Mouse (Mus musculus) midbrain, embryonic 12.5 days (tissue): ENCODE measurements around the gene Lbr. TPM values are rescaled to one million over a fixed set of nuclear protein-coding genes. Genes with fewer than 3 reads are reported as not detected.

Experiments used
- ATAC-seq: fragments of 200-750 bp; cut with Nextera tagmentation; 2 replicates; pipeline ENCODE4 v1.8.0; 2017; ENCODE audit warnings: low read depth, moderate TSS enrichment, moderate library complexity; ENCODE audit not compliant: low FRiP score
- H3K27ac ChIP-seq: fragments of 300-500 bp; sonication (generic); replicated peaks from 2 replicates; pipeline ENCODE4 v1.5.1; 2016; ENCODE audit warnings: mild to moderate bottlenecking
- H3K27me3 ChIP-seq: fragments of 300-500 bp; sonication (generic); 2 replicates; pipeline ENCODE4 v1.6.1; 2016; ENCODE audit warnings: mild to moderate bottlenecking
- H3K36me3 ChIP-seq: fragments of 300-500 bp; sonication (generic); 2 replicates; pipeline ENCODE4 v1.6.1; 2016
- H3K4me1 ChIP-seq: fragments of 300-500 bp; sonication (generic); 2 replicates; pipeline ENCODE4 v1.6.1; 2016
- H3K4me2 ChIP-seq: fragments of 300-500 bp; sonication (generic); replicated peaks from 2 replicates; pipeline ENCODE4 v1.6.1; 2016; ENCODE audit warnings: mild to moderate bottlenecking, moderate library complexity
- H3K4me3 ChIP-seq: fragments of 300-500 bp; sonication (generic); 2 replicates; pipeline ENCODE4 v1.5.1; 2016; ENCODE audit warnings: mild to moderate bottlenecking
- H3K9ac ChIP-seq: fragments of 300-500 bp; sonication (generic); replicated peaks from 2 replicates; pipeline ENCODE4 v1.6.1; 2016; ENCODE audit warnings: mild to moderate bottlenecking, moderate library complexity
- H3K9me3 ChIP-seq: fragments of 300-500 bp; sonication (generic); 2 replicates; pipeline ENCODE4 v1.6.1; 2016; ENCODE audit warnings: mild to moderate bottlenecking
- WGBS: fragments of 180-500 bp; shearing (Covaris S2); methylation state at CpG from one replicate; pipeline ENCODE4 v1.1.7; 2016; 5-methylcytosine and 5-hydroxymethylcytosine counted together
- polyA plus RNA-seq: library from polyadenylated mRNA; unstranded; fragments of >200 nt; fragmentation: Nextera tagmentation; extraction: Ambion mirVana; gene quantifications from 2 replicates; pipeline ENCODE4 v1.2.1, GENCODE M21; 2016

Gene Lbr
- polyA plus RNA-seq, 1 experiment from 2014 or later: 146 TPM

DNA sequence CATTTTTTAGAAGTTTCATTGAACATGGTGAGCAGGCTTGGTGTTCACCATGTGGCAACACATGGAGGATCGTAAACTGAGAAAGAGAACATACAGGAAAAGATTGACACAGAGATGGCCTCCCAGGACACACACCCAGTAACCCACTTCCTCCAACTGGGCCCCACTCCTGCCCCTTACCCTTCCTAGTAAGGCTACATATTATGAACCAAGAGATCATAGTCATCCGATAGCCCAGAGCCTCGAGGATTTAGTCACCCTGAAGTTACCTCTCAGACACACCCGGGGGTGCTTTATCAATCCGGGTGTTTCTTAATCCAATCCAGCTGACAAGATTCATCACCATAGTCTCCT, 23.0 kb upstream of the Lbr start:
- H3K36me3 ChIP-seq: no peaks in the 10 kb centered on the region
- ATAC-seq: no peak
- WGBS: 75% methylated on average over 5 of the region's 5 CpGs
- no peak overlapping the region for H3K4me3 ChIP-seq
- no peaks in the 10 kb centered on the region for H3K9me3 ChIP-seq
- no peak overlapping the region for H3K4me2 ChIP-seq
- H3K27me3 ChIP-seq: no peaks in the 10 kb centered on the region
- H3K27ac ChIP-seq: no peak overlapping the region
- no peaks in the 10 kb centered on the region for H3K4me1 ChIP-seq
- no peak overlapping the region for H3K9ac ChIP-seq

DNA sequence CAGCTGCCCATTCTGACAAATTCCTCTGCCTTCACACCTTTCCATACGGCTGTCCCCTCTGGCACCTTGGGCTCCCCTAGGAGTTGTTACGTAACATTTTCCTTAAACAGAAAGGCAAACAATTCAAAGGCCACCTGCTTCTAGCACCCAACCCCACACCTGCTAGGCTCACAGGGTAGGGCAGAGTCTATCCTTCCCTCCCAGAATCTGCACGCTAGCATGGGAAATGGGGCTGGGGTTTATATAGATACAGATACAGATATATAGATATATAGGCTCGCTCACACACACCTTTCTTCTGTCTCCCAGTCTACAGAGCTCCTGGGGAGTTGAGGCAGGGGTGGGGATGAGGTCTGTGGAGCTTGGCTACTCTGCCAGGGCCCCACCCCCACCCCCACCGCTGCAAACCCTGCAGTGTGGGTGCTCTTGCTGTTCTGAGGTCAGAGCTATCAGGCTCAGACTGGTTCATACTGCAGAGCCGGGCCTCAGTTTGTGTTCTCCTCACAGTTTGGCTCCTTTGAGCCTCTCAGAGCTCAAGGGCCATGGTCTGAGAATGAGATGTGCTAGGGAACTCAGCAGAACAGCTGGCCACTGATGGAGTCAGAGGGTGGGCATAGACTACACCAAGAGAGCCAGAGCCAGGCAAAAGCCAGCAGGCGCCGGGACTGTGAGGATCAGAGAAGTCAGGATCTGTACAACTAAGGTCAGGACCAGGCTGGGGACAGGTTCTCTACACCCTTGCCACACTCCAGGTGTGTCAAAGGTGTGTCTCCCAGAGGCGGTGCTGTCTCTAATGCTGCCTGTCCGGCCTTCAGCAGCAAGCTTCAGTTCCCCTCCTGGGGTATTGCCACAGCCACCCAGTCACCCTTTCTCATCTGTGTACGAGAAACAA, 22.4 kb upstream of the Lbr start:
- H3K9ac ChIP-seq: no peak overlapping the region
- ATAC-seq: no peak
- no peak overlapping the region for H3K4me3 ChIP-seq
- H3K27ac ChIP-seq: no peak overlapping the region
- 78% methylated on average over 11 of the region's 11 CpGs for WGBS
- no peaks in the 10 kb centered on the region for H3K9me3 ChIP-seq
- no peaks in the 10 kb centered on the region for H3K4me1 ChIP-seq
- H3K36me3 ChIP-seq: no peaks in the 10 kb centered on the region
- H3K4me2 ChIP-seq: no peak overlapping the region
- H3K27me3 ChIP-seq: no peaks in the 10 kb centered on the region

DNA sequence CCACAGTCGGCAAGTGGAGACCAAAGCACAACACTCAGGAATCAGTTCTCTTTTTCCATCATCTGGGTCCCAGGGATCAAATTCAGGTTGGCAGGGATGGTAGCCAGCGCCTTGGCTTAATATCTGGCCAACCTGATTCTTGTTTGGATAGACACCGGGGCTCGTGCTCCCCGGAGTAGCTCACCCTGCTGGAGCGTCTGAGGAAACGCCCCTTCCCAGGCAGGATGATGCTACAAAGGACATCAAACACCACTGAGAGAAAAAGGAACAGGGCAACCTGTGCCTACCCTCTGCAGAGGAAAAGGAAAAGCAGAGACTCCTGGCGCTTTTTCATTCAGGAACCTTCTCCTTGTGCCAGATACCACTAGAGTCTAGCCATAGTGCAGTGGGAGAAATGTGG, 20.6 kb upstream of the Lbr start:
- Histone ChIP-seq H3K9ac (no peak overlapping the region), H3K4me1 (no peaks in the 10 kb centered on the region), H3K4me3 (no peak overlapping the region), H3K27me3 (no peaks in the 10 kb centered on the region), H3K36me3 (no peaks in the 10 kb centered on the region), H3K9me3 (no peaks in the 10 kb centered on the region), H3K27ac (no peak overlapping the region), H3K4me2 (no peak overlapping the region)
- 39% methylated on average over 8 of the region's 8 CpGs for WGBS
- ATAC-seq: no peak

DNA sequence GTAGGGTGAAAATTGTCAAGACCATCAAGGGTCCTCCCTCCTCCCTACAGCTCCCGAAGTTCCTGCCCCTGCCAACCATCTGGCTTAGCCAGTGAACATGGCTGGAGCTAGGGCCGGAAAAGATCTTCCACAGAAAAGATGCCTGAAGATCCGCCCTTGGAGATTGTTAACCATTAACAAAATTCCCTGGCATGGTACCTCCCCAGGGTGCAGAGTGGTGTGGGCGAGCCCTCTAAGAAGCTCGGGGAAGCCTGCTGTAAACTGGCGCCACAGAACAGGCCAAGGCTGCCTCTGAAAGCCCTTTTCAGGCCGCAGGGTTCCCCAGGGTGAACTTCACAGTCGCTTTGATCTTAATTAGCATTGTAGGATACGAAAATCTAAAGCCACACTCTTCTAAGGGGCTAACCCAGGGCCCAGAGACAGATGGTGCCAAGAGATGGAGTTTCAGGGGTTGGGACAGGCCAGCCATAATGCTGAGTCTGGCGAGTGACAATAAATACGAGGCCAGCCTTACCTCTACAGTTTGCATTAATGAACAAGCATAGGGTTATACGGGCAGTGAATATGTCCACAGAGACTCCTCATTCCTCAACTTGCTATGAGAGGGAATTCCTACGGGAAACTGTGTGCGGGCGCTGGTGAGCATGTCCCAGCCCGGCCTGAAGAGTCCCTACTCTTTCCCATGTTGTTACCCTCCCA, 20.0 kb upstream of the Lbr start:
- Histone ChIP-seq H3K4me2 (no peak overlapping the region), H3K9me3 (no peaks in the 10 kb centered on the region), H3K27me3 (no peaks in the 10 kb centered on the region), H3K4me1 (no peaks in the 10 kb centered on the region), H3K9ac (no peak overlapping the region), H3K4me3 (no peak overlapping the region), H3K27ac (no peak overlapping the region), H3K36me3 (no peaks in the 10 kb centered on the region)
- WGBS: 56% methylated on average over 16 of the region's 16 CpGs
- ATAC-seq: no peak

DNA sequence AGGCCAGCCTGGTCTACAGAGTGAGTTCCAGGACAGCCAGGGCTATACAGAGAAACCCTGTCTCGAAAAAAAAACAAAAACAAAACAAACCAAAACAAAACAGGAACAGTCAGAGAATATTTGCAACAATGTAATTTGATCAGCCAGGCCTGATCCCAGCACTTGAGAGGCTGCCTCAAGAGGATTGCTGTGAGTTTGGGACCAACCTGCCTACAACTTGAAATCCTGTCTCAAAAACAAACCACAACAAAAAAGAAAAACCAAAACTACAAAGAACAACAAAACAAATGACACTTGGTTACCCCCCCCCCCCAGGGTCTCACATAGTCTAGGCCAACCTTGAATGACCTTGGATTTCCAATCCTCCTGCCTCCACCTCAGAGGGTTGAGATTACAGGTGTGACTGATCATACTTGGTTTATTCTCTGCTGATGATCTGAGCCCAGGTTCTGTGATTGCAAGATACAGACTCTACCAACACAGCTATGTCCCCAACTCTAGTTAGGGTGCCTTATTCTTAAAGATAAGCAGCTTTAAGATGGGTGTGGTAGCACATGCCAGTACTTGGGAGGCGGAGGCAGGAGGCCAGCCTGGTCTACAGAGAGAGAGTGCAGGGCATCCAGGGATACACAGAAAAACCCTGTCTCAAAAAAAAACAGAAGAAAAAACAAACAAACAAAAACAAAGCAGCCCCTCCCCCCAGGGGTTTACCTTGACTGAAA, 18.5 kb upstream of the Lbr start:
- 79% methylated on average over 2 of the region's 2 CpGs for WGBS
- H3K4me1 ChIP-seq: no peaks in the 10 kb centered on the region
- H3K4me2 ChIP-seq: no peak overlapping the region
- H3K9me3 ChIP-seq: no peaks in the 10 kb centered on the region
- H3K27me3 ChIP-seq: no peaks in the 10 kb centered on the region
- H3K36me3 ChIP-seq: no peaks in the 10 kb centered on the region
- no peak for ATAC-seq
- no peak overlapping the region for H3K9ac ChIP-seq
- H3K27ac ChIP-seq: no peak overlapping the region
- H3K4me3 ChIP-seq: no peak overlapping the region

DNA sequence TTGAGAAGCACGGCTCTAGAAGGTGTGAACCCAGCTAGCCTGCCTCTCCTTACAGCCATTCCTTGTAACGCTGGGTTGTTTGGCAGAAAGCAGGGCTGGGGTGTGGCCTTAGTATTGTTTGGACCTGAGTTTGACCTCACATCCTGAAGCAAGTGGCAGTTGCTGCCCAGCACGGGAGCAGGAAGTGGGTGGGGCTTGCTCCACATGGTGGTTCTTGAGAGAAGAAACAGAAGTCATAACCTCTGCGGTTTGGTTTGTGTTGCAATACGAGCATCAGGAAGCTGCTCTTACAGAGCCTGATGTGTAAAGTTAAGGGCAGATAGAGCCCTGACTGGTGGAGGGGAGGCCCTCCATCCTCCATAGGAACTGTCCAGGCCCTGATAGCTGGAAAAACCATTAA, 17.8 kb upstream of the Lbr start:
- Histone ChIP-seq H3K27me3 (no peaks in the 10 kb centered on the region), H3K4me1 (no peaks in the 10 kb centered on the region), H3K4me2 (no peak overlapping the region), H3K9ac (no peak overlapping the region), H3K36me3 (no peaks in the 10 kb centered on the region), H3K27ac (no peak overlapping the region), H3K9me3 (no peaks in the 10 kb centered on the region), H3K4me3 (no peak overlapping the region)
- 57% methylated on average over 5 of the region's 5 CpGs for WGBS
- no peak for ATAC-seq

DNA sequence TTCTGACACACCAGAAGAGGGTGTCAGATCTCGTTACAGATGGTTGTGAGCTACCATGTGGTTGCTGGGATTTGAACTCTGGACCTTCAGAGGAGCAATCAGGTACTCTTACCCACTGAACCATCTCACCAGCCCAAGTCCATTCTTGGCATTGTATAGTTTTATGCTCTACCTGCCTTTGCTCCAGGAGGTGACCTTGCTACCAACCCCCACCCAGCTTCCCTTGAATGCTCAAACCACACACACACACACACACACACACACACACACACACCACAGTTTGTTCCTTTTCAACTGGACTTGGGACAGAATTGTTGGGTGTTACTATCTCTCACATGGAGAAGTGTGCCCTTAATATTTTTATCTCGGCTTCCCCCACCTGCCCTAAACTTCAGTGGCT, 13.5 kb upstream of the Lbr start:
- Histone ChIP-seq H3K9ac (no peak overlapping the region), H3K9me3 (no peaks in the 10 kb centered on the region), H3K4me2 (no peak overlapping the region), H3K27ac (no peak overlapping the region), H3K36me3 (no peaks in the 10 kb centered on the region), H3K4me1 (peaks cover 8% of the 10 kb centered on the region; the same call in 1 of the 2 replicates), H3K27me3 (peaks cover 11% of the 10 kb centered on the region; the same call in 1 of the 2 replicates), H3K4me3 (no peak overlapping the region)
- no peak for ATAC-seq
- 85% methylated on average over 2 of the region's 2 CpGs for WGBS

DNA sequence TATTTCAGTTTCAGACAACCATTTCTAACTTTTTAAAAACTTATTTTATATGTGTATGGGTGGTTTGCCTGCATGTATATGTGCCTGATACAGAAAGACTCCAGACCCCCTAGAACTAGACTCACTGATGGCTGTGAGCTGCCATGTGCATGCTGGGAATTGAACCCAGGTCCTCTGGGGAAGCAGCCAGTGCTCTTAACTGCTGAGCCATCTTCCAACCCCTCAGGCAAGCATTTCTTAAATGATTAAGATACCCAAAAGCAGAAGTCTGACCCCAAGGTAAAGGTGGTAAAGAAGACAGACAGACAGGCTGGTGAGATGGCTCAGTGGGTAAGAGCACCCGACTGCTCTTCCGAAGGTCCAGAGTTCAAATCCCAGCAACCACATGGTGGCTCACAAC, 12.0 kb upstream of the Lbr start:
- H3K27ac ChIP-seq: no peak overlapping the region
- no peaks in the 10 kb centered on the region for H3K36me3 ChIP-seq
- H3K4me1 ChIP-seq: peaks cover 8% of the 10 kb centered on the region; the same call in 1 of the 2 replicates
- H3K4me2 ChIP-seq: no peak overlapping the region
- H3K9ac ChIP-seq: no peak overlapping the region
- H3K27me3 ChIP-seq: peaks cover 11% of the 10 kb centered on the region; the same call in 1 of the 2 replicates
- no peak overlapping the region for H3K4me3 ChIP-seq
- ATAC-seq: no peak
- H3K9me3 ChIP-seq: no peaks in the 10 kb centered on the region
- 97% methylated on average over 2 of the region's 2 CpGs for WGBS

DNA sequence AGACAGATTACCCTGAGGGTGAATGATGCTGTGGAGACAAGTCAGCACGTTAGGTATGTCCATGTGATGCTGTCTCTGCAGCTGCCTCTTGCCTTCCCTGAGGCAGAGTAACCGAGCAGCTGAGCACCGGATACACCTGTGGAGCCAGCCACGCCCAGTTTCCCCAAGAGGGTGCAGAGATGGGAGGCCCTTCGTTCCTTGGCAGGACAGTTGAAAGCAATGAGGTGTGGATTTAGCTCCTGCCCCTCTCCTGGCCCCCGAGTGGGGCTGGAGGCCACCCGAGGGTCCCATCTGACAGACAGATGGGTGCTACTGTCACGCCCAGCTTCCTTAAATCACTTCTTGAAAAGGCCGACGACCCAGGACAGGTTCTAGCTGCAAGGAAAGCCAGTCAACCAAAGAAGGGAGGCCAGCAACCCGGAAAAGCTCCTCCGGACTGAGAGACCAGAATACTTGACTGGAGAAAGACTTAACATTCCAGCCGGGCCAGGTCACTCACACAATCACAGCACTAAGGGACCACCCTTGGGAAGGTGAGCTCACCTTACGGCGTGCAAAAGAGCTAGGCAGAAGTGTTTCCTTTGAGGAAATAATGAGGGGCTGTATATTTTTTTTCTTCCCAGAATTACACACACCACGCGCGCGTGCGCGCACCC, 10.4 kb upstream of the Lbr start:
- Histone ChIP-seq H3K27ac (no peak overlapping the region), H3K4me2 (peak overlapping the region; percentile 23), H3K9me3 (no peaks in the 10 kb centered on the region), H3K27me3 (peaks cover 11% of the 10 kb centered on the region; the same call in 1 of the 2 replicates), H3K36me3 (no peaks in the 10 kb centered on the region), H3K4me1 (peaks cover 8% of the 10 kb centered on the region; the same call in 1 of the 2 replicates), H3K4me3 (no peak overlapping the region), H3K9ac (no peak overlapping the region)
- ATAC-seq: no peak
- 16% methylated on average over 21 of the region's 21 CpGs for whole genome bisulfite sequencing

DNA sequence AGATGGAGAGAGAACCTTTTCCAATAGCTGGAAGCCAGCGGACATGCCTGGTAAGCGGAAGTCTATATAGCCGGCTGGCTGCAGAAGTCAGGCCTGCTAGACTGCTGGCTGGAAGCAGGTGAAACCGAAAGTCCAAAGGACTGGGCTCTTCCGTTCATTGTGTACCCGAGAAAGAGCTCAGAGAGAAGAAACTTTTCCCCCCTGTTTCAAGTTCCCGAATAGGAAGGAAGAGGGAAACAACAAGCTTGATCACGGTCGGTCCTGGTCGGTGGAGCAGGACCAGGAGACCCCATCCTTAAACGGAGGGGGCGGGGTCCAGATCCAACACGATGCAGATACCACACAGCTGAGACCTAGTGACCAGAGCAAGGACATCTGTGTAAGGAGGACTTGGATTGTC, 9.6 kb upstream of the Lbr start:
- no peak overlapping the region for H3K4me3 ChIP-seq
- H3K4me1 ChIP-seq: peaks cover 8% of the 10 kb centered on the region; the same call in 1 of the 2 replicates
- H3K9ac ChIP-seq: no peak overlapping the region
- H3K27ac ChIP-seq: no peak overlapping the region
- no peak overlapping the region for H3K4me2 ChIP-seq
- H3K27me3 ChIP-seq: peaks cover 11% of the 10 kb centered on the region; the same call in 1 of the 2 replicates
- no peaks in the 10 kb centered on the region for H3K9me3 ChIP-seq
- no peak for ATAC-seq
- 58% methylated on average over 13 of the region's 13 CpGs for WGBS
- no peaks in the 10 kb centered on the region for H3K36me3 ChIP-seq

DNA sequence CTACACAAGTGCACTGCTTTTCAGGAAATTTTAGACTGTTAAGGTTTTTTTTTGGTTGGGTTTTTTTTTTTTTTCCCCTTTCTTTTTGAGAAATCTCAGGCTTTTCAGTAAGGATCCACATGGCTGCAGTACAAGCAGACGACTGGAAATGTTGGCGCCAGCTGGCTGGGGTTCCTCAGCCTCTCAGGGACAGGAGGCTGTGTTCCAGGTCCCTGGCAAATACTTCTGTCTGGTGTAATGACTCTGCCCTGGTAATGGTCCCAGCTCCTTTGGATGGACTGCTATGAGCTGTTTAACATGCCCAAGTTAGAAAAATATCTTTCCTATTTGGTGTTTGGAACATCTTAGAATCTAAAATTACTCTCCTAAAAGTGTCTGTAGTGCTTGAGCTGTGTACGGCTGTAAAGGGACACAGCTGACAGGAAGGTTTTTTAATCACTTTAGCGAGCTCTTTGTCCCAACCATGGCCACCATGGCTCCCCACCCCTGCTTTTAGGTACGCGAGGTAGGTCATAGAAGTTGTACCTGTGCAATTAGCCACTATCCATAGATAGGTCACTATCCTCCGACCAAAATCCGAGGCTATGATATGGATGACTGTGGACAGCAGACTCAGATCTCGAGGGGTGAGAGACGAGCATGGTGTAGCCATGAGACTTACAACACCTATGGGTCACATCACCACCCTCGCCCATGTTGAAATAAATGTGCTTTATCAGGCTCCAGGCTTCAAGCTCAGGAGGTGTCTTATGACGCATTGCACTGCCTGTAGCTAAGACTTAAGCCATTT, 8.9 kb upstream of the Lbr start:
- no peak overlapping the region for H3K27ac ChIP-seq
- no peak overlapping the region for H3K4me3 ChIP-seq
- WGBS: 86% methylated on average over 12 of the region's 12 CpGs
- ATAC-seq: no peak
- peaks cover 11% of the 10 kb centered on the region; the same call in 1 of the 2 replicates for H3K27me3 ChIP-seq
- H3K4me2 ChIP-seq: no peak overlapping the region
- H3K9me3 ChIP-seq: no peaks in the 10 kb centered on the region
- peaks cover 8% of the 10 kb centered on the region; the same call in 1 of the 2 replicates for H3K4me1 ChIP-seq
- H3K36me3 ChIP-seq: no peaks in the 10 kb centered on the region
- H3K9ac ChIP-seq: no peak overlapping the region
